Mouse (Mus musculus): ENCODE measurements around the gene Timm17a.

Gene Timm17a

DNA sequence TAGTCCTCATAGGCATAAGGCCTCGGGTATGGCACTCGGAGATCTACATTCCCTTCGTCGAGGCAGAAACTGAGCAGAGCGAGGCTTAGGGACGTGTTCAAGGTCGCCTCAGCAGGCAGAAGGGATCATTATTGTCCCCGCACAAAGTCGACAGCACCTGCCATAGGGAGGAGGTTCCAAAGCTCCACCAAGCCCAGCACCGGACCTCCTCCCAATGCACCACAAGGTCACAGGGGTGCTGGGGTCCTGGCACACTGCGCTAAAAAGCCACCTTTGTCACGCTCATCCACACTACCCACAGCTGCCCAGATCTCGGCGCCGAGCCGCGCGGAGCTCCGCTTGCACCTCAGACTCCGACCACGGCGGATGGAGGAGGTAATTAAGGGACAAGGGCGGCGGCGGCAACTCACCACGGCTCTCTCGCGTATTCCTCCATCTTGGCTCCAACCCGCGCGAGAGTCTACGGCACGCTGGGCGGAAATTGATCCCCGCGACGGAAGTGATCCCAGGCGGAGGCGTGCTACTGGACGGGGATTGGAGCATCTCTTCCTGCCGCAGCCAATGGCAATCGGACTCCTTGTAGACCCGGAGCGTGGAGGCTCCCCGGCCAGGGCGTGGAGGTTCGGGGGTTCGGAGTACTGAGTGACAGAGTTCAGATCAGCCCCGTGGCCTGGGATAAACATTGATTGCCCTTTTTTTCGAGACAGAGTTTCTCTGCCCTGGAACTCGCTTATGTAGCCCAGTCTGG lies at the start of gene Timm17a:
TSS of gene Timm17a (minus strand) at position 495 of the 748 bp plus-strand sequence.
- peak; percentile 96 for DNase-seq (ENCODE audit: low read depth)

- no peak for DNase-seq (ENCODE audit: low read depth)
Measured at GRCm38 (mm10) chr1:135362115-135362514, 48.5 kb upstream of the Timm17a start.

DNA sequence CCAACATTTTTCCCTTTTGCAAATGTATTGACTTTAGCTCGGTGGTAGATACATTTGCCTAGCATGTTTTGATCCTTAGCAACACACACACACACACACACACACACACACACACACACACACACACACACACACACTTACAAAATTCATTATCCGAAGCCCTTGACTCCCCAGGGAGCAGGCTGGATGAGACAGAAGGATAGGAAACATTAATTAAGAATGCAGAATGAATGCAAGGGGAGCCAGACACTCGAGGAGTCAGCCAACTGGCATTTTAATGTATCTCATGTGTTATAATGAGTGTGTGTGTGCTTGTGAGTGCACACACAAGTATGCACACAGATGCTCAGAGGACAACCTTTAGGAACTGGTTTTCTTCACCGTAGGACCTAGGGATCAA lies 47.9 kb upstream of the Timm17a start:
- DNase-seq (ENCODE audit: low read depth): no peak

GRCm38 (mm10) chr1:135359071-135359470 lies 45.5 kb upstream of the Timm17a start:
- no peak for DNase-seq (ENCODE audit: low read depth)

GRCm38 (mm10) chr1:135351953-135352352 lies 38.4 kb upstream of the Timm17a start:
- no peak for DNase-seq (ENCODE audit: low read depth)

DNA sequence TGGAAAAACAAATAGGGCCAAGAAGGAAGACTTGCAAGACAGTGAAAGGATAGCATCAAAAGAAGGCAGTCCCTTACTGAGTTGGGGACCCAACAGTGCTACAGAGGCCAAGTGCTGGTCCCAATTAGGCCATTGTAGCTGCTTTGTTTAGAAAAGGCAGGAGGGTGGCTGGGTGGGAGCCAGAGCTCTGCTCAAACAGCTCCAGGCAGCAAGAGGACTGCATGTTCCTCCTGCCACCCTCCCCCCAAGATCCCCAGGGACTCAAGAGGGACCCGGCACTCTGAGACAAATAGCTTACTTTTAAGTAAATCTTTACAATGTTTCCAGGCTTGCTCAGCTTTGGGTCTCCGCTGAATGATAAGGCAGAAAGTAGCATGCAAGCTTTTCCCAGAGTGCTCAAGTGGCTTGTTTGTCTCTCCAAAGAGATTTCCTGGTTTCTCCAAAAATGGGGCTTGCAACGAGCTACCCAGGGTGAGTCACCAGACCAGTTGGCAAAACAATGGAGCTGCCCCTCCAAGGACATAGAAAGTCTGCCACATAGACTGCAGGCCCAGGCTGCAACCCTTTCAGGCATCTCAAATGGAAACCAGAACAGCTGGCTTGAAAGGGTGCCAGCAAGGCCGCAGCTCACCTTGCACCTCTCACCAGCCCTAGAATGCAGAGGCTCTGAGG lies 34.1 kb upstream of the Timm17a start:
- no peak for DNase-seq (ENCODE audit: low read depth)

DNA sequence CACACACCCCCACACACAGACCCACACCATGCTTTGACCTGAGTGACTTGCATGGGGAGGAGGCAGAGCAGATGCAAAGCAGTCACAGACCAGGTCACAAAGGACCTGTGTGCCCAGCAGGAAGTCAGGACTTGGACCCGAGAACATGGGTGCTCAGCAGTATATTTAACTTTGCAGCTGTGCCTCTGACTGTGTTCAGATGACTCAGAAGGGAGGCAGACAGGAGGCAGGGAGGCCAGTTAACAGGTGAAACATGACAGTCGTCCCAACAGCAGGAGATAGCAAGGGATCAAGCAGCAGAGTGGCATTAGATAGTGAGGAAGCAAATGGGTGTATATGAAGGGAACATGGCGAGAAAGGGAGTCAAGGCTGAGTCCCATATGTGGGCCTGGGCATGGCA lies 33.3 kb upstream of the Timm17a start:
- DNase-seq (ENCODE audit: low read depth): no peak

DNA sequence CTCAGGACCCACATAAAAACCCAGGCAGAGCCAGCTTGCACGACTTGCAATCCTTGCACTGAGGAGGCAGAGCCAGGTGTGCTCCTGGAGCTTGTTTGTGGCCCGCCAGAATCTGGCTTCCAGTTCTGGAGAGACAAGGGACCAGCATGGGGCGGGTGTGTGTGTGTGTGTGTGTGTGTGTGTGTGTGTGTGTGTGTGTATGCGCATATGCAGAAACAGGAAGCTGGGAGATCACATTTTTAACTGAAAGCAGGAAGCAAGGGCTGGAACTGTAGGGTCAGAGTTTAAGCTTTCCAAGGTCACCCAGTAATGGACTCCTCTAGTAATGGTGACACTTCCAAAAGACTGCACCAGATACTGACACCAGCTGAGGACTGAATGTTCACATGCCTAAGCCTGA lies 30.4 kb upstream of the Timm17a start:
- no peak for DNase-seq (ENCODE audit: low read depth)

GRCm38 (mm10) chr1:135341947-135342346 lies 28.4 kb upstream of the Timm17a start:
- no peak for DNase-seq (ENCODE audit: low read depth)

- no peak for DNase-seq (ENCODE audit: low read depth)
Measured at GRCm38 (mm10) chr1:135330578-135330977, 17.0 kb upstream of the Timm17a start.

- no peak for DNase-seq (ENCODE audit: low read depth)
Measured at GRCm38 (mm10) chr1:135328368-135328767, 14.8 kb upstream of the Timm17a start.

DNA sequence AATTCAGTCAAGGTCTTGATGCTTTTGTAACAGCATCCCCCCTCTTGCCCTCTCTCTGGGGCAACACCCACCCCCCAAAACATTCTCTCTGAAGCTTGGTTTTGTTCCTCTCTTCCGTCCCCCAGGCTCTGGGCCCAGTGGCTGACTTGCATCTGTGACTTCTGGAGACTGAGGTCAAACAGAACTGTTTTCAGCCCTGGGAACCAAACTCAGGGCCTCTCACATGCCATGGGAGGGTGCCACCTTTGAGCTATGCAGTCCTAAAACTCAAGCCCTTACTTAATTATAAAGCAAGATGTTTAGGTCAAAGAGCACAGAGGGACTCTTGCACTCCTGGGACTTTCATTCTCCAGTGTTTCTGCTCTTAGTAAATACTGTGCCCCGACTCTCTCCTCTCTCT lies 12.4 kb upstream of the Timm17a start:
- no peak for DNase-seq (ENCODE audit: low read depth)

GRCm38 (mm10) chr1:135324571-135324970 lies 11.0 kb upstream of the Timm17a start, which contains the start of gene Lmod1:
Gene Lmod1 (plus strand): TSS chr1:135324807.
- DNase-seq (ENCODE audit: low read depth): no peak

GRCm38 (mm10) chr1:135323367-135323901 lies 9.9 kb upstream of the Timm17a start:
- DNase-seq (ENCODE audit: low read depth): no peak

- DNase-seq (ENCODE audit: low read depth): no peak
Measured at GRCm38 (mm10) chr1:135312201-135312600, 1.4 kb downstream of the Timm17a start.

DNA sequence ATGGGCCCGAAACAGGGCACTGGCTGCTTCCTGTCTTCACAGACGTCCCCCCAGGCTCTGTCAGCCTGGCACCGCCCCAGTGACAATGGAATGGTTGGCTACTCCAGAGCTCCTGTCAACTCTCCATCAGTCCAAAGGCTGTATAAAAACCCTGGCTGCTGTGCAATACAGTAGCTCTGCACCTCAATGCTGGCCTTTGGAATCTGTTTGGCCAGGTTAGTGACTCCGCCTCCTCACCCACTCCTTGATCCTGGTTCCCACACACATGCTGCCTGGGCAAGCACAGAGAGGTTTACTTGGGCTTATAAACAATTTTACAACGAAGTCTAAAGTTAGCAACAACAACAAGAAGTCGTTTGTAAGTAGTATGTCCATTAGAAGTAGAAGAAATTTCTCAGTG lies 2.2 kb downstream of the Timm17a start:
- peak; percentile 6 for DNase-seq (ENCODE audit: low read depth)

GRCm38 (mm10) chr1:135290908-135291307 lies 22.7 kb downstream of the Timm17a start:
- DNase-seq (ENCODE audit: low read depth): no peak

GRCm38 (mm10) chr1:135286311-135286710 lies 27.3 kb downstream of the Timm17a start:
- no peak for DNase-seq (ENCODE audit: low read depth)

GRCm38 (mm10) chr1:135283826-135284291 lies 29.7 kb downstream of the Timm17a start, which contains the start of gene Rnpep:
Gene Rnpep (minus strand): TSS chr1:135284084.
- DNase-seq (ENCODE audit: low read depth): peak; percentile 80

DNA sequence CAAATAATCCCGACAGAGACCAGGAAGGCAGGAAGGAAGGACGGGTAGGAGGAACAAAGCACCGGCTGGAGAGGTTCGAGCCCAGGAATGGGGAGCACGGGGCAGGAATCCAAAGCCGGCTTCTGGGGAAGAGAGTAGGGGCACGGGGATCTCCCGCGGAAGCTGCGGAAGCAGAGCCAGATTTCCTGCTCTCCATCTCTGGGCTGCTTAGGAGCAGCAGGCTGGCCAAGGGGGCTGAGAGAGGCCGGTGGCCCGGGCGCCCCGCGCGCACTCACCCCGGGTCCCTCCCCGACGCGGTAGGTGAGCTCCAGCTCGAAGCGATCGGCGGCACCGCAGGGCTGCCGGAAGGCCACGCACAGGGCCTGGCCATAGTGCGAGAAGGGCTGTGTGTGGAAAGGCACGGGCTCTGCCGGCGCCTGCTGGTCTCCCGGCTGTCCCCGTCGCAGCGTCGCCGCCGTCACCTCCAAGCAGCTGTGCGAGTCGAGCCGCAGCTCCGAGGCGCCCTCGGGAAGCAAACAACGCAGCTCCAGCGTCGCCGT lies 30.2 kb downstream of the Timm17a start:
- no peak for DNase-seq (ENCODE audit: low read depth)

DNA sequence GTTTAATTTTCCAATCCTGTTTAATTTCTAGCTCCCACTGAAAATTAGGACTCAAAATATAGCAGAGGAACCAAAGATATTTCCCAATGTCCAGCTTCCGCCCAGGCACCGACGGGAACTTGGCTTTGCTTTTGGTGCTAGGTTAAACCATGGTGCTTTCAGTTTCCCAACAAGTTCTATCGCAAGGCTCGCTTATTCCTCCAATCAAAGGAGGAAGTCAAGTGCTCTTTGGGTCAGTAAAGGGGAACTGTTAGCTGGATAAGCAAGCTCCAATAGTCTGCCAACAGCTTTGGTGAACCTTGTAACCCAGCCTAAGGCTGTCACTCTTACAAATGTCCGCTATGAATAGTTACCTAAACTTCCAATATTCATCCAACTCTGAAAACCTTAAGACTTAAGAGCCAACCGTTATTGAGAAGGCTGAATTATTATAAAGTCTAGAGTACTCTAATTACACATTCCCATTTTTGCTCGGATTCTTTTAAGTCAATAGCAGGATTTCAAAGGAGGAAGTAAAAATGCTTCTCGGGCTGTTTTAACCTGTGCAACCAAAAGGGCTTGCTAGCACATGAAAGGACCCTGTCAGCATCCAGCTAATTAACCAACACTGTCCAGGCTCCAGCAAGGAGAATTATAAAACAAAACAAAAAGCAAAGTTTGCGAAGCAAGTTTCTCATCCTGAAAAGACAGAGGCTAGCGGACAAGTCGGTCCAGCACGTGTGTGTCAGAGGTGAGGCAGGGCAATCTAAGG lies 30.9 kb downstream of the Timm17a start:
- peak; percentile 55 for DNase-seq (ENCODE audit: low read depth)

DNA sequence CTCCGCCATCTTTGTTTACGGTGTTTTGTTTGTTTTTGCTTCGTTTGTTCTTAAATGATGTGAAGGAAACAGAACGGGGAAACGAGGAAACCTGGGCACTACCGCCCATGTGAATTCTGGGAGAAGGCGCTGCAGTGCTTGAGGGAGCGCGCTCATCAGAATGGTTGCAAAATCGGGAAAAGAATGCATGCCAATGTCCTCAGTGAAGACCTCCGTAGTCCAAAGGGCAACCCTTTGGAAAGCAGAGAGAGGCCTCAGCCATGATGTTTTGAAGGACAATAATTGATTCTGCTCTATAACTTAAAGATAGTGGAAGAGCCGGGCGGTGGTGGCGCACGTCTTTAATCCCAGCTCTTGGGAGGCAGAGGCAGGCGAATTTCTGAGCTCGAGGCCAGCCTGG lies 31.7 kb downstream of the Timm17a start:
- no peak for DNase-seq (ENCODE audit: low read depth)

Data from induced T-regulatory cell, adult 2 months (primary cell).